Mouse (Mus musculus) frontal cortex, adult 2 months (tissue): ENCODE data around the gene Rplp0. TPM values are rescaled to one million over a fixed set of nuclear protein-coding genes. Genes with fewer than 3 reads are reported as not detected.

Experiments used
- DNase-seq, 2 experiments: peaks; one replicate each; pipeline ENCODE4 v3.0.0; 2022; ENCODE audit warnings: low spot score in 1 of 2; ENCODE audit errors: extremely low spot score in 1 of 2
- polyA plus RNA-seq: library from polyadenylated mRNA; depleted of rRNA; stranded (reverse); fragments of >200 nt; gene quantifications from 2 replicates; pipeline ENCODE4 v1.2.3, GENCODE M21; 2012; rRNA removed

Rplp0 gene
- polyA plus RNA-seq, 1 experiment: 543 TPM

DNA sequence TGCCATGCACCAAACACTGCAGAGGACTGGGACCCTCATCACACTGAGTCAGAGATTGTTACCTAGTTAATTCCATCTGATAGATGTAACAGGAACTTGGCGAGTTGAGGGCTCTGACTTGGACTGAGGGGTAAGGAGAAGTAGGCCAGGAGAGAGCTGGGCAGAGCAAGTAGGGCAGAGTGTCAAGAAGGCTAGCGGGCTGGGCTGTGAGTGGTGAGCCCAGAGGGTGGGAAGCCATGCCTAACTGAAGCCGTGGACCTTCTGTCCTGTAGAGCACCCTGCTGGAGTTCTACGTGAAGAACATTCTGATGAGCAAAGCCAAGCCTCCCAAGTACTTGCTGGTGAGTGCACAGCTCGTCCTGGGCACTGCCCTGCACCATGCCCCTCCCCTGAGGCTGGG lies 20.1 kb downstream of the Rplp0 start:
- no peak for DNase-seq

DNA sequence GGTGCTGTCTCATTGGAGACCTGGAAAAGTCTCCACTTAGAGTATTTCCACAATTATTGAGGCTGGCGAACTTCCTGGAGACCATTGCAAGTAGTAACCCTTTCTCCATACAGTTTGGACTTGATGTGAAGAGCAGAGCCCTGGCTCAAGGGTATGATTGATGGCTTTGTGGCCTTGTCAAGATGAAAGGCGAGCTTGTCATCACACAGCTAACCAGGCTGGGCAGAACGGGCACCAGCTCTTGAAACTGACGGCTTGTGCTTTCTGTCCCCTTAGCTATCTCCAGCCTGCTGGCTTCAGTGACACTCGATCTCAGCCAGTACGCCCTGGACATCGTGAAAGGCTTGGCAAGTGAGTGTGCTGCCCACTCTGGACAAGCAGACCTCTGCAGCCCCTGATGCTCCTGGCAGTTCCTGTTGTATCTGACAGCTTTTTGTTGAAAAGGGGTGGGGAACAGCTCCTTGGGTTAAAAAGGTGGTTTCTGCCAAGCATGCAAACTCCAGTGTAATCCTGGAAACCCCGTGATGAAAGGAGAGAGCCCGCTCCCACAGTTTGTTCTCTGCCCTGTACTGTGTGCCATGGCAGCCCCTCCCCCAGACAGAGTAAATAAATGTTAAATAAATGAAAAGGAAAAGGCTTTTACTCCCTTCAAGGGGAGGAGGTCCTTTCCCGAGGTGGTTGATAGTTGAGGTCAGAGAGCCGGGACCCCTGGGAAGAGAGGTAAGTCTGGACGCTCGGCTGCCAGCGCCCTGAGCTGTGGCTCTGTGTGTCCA lies 21.1 kb downstream of the Rplp0 start:
- no peak for DNase-seq

DNA sequence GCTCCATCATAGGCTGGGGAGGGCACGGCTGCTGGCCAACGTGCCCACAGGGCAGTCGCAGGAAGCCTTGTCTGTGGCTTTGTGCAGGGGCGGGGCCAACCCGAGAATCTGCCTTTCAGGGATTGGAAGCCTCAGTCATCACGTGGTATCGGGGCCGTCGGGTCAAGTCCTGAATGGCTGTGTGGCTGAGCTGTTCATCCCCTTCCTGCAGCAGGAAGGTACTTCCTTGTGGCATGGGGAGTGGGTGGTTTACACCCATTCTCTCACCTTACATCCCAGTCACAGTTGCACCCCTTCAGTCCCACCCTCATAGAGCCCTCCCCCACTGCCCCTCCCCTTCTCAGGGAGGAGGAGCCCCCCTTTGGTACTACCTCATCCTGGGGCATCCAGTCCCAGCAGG lies 22.4 kb downstream of the Rplp0 start:
- no peak for DNase-seq

DNA sequence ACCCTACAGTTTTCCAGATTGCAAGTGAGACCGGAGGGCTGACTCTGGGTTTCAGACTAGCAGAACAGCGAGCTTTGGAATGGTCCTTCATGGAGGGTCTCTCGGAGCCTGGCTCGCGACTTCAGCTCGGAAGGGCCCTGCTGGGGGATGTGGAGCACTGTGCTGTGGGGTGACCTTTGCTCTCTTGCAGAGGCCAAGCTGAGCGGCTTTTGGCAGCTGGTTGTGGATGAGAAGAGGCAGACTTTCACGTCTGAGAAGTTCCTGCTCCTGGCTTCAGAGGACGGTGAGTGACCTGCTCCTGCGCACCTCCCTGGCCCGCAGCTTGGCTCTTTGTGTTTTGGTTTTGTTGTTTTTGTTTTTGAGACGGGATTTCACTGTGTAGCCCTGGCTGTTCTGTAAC lies 26.3 kb downstream of the Rplp0 start:
- DNase-seq: no peak

DNA sequence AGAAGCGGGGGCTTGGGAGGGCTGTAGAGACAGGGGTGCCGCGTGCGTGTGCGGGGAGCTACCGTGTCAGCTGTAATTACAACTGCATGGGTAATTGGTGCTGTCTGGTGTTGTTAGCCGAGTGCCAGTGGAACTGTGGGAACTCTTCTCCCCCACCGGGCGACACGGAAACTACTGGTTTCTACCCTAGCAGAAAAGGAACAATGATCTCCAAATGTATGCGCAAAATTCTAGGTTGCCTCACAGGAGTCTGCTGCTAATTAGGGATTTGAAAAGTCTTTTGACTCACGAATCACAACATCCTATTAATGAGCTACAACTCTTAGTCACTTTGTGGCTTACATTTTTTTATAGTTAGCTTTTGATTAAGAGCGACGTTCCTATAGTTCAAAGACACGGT lies 26.9 kb downstream of the Rplp0 start:
- no peak for DNase-seq

DNA sequence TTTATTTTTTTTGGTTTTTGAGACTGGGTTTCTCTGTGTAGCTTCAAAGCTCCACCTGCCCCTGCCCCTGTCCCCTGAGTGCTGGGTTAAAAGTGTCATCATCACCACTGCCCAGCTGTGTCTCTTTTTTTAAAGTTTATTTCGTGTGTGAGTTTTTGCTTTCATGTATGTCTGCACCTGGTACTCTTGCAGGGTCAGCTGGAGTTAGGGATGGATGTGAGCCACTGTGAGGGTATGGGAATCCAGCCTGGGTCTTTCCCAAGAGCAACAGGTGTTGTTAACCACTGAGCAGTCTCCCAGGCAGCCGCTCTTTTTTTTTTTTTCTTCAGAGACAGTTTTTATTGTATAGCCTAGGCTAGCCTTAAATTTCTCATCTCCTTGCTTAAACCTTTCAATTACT lies 27.5 kb downstream of the Rplp0 start:
- DNase-seq: no peak

DNA sequence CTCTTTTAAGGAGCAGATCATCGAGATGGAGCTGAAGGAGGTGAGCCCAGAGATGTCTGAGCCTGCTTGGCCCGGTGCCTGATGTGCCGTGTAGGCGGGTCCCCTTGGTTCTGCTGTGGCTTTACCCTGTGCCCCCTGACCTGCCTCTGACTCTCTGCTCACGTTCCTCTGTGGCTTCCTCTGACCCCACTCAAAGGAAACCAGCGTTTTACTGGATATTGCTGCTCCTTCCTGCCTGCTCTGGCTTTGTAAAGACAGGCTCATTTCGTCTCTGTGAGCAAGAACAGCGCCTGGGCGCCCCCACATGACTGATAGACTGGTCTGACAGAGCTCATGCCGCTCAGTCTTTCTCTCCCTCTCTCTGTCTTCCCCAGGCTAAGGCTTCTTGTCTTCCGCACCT lies 31.8 kb downstream of the Rplp0 start:
- no peak for DNase-seq

DNA sequence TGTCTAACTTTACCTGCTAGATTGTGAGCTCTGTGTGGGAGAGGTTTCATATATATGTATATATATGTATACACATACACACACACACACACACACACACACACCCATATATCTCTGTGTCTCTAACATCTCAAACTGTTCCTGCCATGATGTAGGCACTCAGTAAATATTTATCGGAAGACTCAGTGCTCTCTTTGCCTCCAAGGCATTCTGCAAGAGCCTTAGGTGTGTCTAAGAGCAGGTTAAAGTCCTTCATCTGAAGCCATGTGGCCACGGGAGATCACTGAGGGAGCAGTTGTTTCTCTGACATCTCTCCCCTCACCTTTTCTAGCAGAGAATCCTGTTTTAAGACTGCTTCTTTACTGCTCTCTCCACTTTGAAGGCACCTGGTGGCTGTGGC lies 32.2 kb downstream of the Rplp0 start:
- DNase-seq: no peak

DNA sequence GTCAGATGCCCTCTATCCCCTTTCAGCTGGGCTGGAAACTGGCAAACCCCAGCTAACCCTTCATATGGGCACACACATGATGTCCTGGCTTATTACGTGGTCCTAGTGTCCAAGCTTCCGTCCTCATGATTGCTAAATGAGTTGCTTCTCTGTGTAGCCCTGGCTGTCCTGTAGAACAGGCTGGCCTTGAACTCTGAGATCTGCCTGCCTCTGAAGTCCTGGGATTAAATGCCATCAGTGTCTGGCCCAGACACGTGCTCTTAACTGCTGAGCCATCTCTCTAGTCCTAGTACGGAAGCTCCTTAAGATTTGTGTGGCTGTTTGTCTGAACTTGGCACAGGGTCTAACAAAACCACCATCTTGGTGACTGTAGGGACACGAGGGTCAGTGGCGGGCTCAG lies 44.3 kb downstream of the Rplp0 start:
- no peak for DNase-seq

DNA sequence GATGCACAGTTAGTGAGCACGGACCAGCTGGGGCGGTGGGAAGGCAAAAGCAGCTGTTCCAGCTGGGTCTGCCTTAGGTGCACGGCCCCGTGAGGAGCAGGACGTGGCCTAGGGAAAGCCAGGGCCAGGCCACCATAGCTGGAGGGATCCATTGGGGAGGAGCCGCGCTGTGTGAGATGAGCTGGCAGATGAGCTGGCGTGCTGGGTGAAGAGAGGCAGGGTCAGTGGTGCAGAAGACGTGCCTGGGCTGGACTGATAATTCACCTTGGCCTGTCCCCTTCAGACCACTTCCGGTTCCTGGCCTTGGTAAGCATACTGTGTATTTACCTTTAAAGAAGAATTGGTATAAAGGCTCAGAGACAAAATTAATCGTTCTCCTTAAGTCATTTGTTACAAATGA lies 52.3 kb downstream of the Rplp0 start:
- DNase-seq: no peak

Other genes starting within 250 kb of the Rplp0 start
- gene Srsf9, start 232.3 kb upstream of the Rplp0 start, polyA plus RNA-seq: 67.9 and 79.2 TPM in 2 replicates
- 32.8 and 33.0 TPM in 2 replicates for gene Gatc, start 218.3 kb upstream of the Rplp0 start, polyA plus RNA-seq
- gene Triap1, start 218.2 kb upstream of the Rplp0 start, polyA plus RNA-seq: 22.2 and 24.1 TPM in 2 replicates
- 2,228 and 3,541 TPM in 2 replicates for gene Cox6a1, start 210.5 kb upstream of the Rplp0 start, polyA plus RNA-seq
- gene Msi1, start 129.9 kb upstream of the Rplp0 start, polyA plus RNA-seq: 58.3 and 61.5 TPM in 2 replicates
- not detected in 2 replicates for gene Pla2g1b, start 93.2 kb upstream of the Rplp0 start, polyA plus RNA-seq
- 86.3 and 86.5 TPM in 2 replicates for gene Sirt4, start 74.7 kb upstream of the Rplp0 start, polyA plus RNA-seq
- 35.3 and 36.9 TPM in 2 replicates for gene Pxn, start 52.8 kb upstream of the Rplp0 start, polyA plus RNA-seq
- gene Gcn1l1, start 5.8 kb downstream of the Rplp0 start, polyA plus RNA-seq: 37.6 and 38.2 TPM in 2 replicates
- 83.5 and 83.6 TPM in 2 replicates for gene Rab35, start 72.4 kb downstream of the Rplp0 start, polyA plus RNA-seq
- 166 and 186 TPM in 2 replicates for gene Bicdl1, start 172.2 kb downstream of the Rplp0 start, polyA plus RNA-seq